Mouse (Mus musculus): ENCODE results near the gene Iqgap2.

Gene Iqgap2

GRCm38 (mm10) chr13:95778761-95779161 is 113.0 kb downstream of the Iqgap2 start:
- DNase-seq (ENCODE audit: low spot score in 2 of 2), result no peak

- DNase-seq (ENCODE audit: low spot score in 2 of 2), result no peak
Measured at GRCm38 (mm10) chr13:95777651-95778391, 113.9 kb downstream of the Iqgap2 start.

GRCm38 (mm10) chr13:95777237-95777636 is 114.5 kb downstream of the Iqgap2 start:
- peak; percentile 51 to 70 for DNase-seq (ENCODE audit: low spot score in 2 of 2)

GRCm38 (mm10) chr13:95774966-95775696 is 116.6 kb downstream of the Iqgap2 start:
- peak in 1 of 2 experiments; percentile 36 for DNase-seq (ENCODE audit: low spot score in 2 of 2)

- peak; percentile 51 to 63 for DNase-seq (ENCODE audit: low spot score in 2 of 2)
Measured at GRCm38 (mm10) chr13:95765017-95765416, 126.7 kb downstream of the Iqgap2 start.

- DNase-seq (ENCODE audit: low spot score in 2 of 2), result no peak
Measured at GRCm38 (mm10) chr13:95763876-95764517, 127.7 kb downstream of the Iqgap2 start.

GRCm38 (mm10) chr13:95759810-95760209 is 131.9 kb downstream of the Iqgap2 start:
- no peak for DNase-seq (ENCODE audit: low spot score in 2 of 2)

GRCm38 (mm10) chr13:95754285-95754684 is 137.4 kb downstream of the Iqgap2 start:
- no peak for DNase-seq (ENCODE audit: low spot score in 2 of 2)

GRCm38 (mm10) chr13:95752386-95752785 is 139.3 kb downstream of the Iqgap2 start:
- no peak for DNase-seq (ENCODE audit: low spot score in 2 of 2)

- DNase-seq (ENCODE audit: low spot score in 2 of 2), result no peak
Measured at GRCm38 (mm10) chr13:95747541-95747940, 144.2 kb downstream of the Iqgap2 start.

GRCm38 (mm10) chr13:95747101-95747500 is 144.6 kb downstream of the Iqgap2 start:
- DNase-seq (ENCODE audit: low spot score in 2 of 2), result no peak

GRCm38 (mm10) chr13:95746509-95746908 is 145.2 kb downstream of the Iqgap2 start:
- peak in 1 of 2 experiments; percentile 57 for DNase-seq (ENCODE audit: low spot score in 2 of 2)

GRCm38 (mm10) chr13:95745451-95745850 is 146.3 kb downstream of the Iqgap2 start:
- DNase-seq (ENCODE audit: low spot score in 2 of 2), result no peak

- no peak for DNase-seq (ENCODE audit: low spot score in 2 of 2)
Measured at GRCm38 (mm10) chr13:95742881-95743466, 148.7 kb downstream of the Iqgap2 start.

- no peak for DNase-seq (ENCODE audit: low spot score in 2 of 2)
Measured at GRCm38 (mm10) chr13:95741813-95742689, 149.7 kb downstream of the Iqgap2 start.

- peak in 1 of 2 experiments; percentile 56 for DNase-seq (ENCODE audit: low spot score in 2 of 2)
Measured at GRCm38 (mm10) chr13:95739651-95740050, 152.1 kb downstream of the Iqgap2 start.

GRCm38 (mm10) chr13:95730491-95730890 is 161.2 kb downstream of the Iqgap2 start:
- DNase-seq (ENCODE audit: low spot score in 2 of 2), result no peak

- peak; percentile 76 to 80 for DNase-seq (ENCODE audit: low spot score in 2 of 2)
Measured at GRCm38 (mm10) chr13:95719320-95720232, 172.1 kb downstream of the Iqgap2 start.

GRCm38 (mm10) chr13:95715356-95715755 is 176.4 kb downstream of the Iqgap2 start:
- no peak for DNase-seq (ENCODE audit: low spot score in 2 of 2)
